Mouse (Mus musculus) forebrain, embryonic 10.5 days (tissue): Measurements from ENCODE around the gene Rabggtb. TPM values are rescaled to one million over a fixed set of nuclear protein-coding genes. Genes with fewer than 3 reads are reported as not detected.

Experiments used
- DNase-seq: peaks from one replicate; pipeline ENCODE4 v3.0.0-alpha.2; 2017; ENCODE audit warnings: low spot score; ENCODE audit errors: extremely low spot score
- H3K27ac ChIP-seq: fragments of 300-500 bp; sonication (generic); 2 replicates; pipeline ENCODE4 v1.5.1; 2016; ENCODE audit warnings: mild to moderate bottlenecking
- H3K27me3 ChIP-seq: fragments of 300-500 bp; sonication (generic); 2 replicates; pipeline ENCODE4 v1.6.1; 2016; ENCODE audit warnings: mild to moderate bottlenecking; ENCODE audit not compliant: poor library complexity, severe bottlenecking
- H3K36me3 ChIP-seq: fragments of 300-500 bp; sonication (generic); replicated peaks from 2 replicates; pipeline ENCODE4 v1.6.1; 2016; ENCODE audit warnings: mild to moderate bottlenecking, moderate library complexity
- H3K4me1 ChIP-seq: fragments of 300-500 bp; sonication (generic); 2 replicates; pipeline ENCODE4 v1.6.1; 2016
- H3K4me3 ChIP-seq: fragments of 300-500 bp; sonication (generic); 2 replicates; pipeline ENCODE4 v1.5.1; 2016; ENCODE audit warnings: mild to moderate bottlenecking, moderate library complexity
- H3K9me3 ChIP-seq: fragments of 300-500 bp; sonication (generic); 2 replicates; pipeline ENCODE4 v1.6.1; 2016; ENCODE audit warnings: mild to moderate bottlenecking, moderate library complexity
- WGBS: fragments of 180-500 bp; shearing (Covaris S2); methylation state at CpG from one replicate; pipeline ENCODE4 v1.1.7; 2016; 5-methylcytosine and 5-hydroxymethylcytosine counted together
- polyA plus RNA-seq: library from polyadenylated mRNA; unstranded; fragments of >200 nt; fragmentation: Nextera tagmentation; extraction: Ambion mirVana; gene quantifications from 2 replicates; pipeline ENCODE4 v1.2.1, GENCODE M21; 2016

Rabggtb gene
- polyA plus RNA-seq, 1 experiment from 2014 or later = 51.2 TPM

DNA sequence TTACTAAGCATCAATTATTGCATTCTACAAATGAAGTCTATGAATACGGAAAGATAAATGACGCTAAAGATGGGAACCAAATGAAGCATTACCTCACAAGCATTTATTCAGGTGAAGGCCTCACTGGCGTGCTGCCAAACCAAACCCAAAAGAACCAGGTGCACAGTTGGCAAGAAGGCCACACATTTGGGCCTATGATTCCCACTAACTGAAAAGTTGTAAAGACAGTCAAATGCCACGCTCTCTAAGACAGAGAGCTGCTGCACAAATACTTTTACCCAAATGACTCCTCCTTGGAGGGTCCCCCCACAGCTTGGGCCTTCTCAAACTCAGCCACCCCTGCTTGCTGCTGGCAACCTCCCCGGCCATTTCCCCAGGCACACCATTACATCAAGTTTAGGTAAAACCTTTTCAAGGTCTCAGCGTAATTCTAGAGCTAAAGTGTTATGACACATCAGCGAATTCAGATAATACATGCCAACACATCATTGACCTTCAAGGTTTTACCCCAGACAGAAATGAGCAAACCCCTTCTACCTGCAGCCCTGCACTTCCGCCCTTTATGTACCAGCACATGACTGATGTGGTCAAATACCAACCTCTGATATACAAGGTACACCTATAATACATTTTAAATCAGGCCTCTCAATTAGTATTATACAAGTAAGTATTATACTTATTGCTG, 1.5 kb downstream of the Rabggtb start:
- 50% methylated on average over 8 of the region's 8 CpGs for WGBS
- peaks cover 54% of the 10 kb centered on the region for H3K4me1 ChIP-seq
- peak overlapping the region; percentile 99 for H3K27ac ChIP-seq
- peaks cover 55% of the 10 kb centered on the region for H3K36me3 ChIP-seq
- H3K27me3 ChIP-seq = no peaks in the 10 kb centered on the region
- no peak for DNase-seq
- H3K9me3 ChIP-seq = no peaks in the 10 kb centered on the region
- H3K4me3 ChIP-seq = peak overlapping the region; percentile 94

DNA sequence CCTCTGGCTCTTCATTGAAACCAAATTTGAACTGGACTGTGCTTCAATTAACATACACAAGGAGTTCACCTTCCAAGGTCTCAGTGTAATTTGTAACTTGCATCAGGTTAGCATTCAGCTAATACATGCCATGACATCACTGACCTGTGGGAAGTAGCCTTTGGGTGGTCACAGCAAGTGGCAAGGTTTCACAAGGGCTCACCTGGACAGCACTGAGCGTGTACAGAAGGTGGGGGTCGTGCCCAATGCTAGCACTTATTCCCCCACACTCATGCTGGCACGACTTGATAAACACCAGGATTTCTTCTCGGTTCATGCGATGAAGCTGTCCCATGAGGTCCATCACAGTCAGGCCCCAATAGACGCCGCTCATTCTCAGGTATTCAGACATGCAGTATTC, 2.3 kb downstream of the Rabggtb start:
- WGBS = 85% methylated on average over 7 of the region's 7 CpGs
- no peaks in the 10 kb centered on the region for H3K9me3 ChIP-seq
- peaks cover 63% of the 10 kb centered on the region for H3K36me3 ChIP-seq
- peak overlapping the region; percentile 99; the same call in 1 of the 2 replicates for H3K27ac ChIP-seq
- peak overlapping the region; percentile 94 for H3K4me3 ChIP-seq
- peaks cover 57% of the 10 kb centered on the region for H3K4me1 ChIP-seq
- H3K27me3 ChIP-seq = no peaks in the 10 kb centered on the region
- no peak for DNase-seq

- H3K4me3 ChIP-seq = peak overlapping the region; percentile 94; the same call in 1 of the 2 replicates
- peaks cover 79% of the 10 kb centered on the region for H3K36me3 ChIP-seq
- no peak for DNase-seq
- no peak overlapping the region for H3K27ac ChIP-seq
- peaks cover 56% of the 10 kb centered on the region for H3K4me1 ChIP-seq
- no peaks in the 10 kb centered on the region for H3K9me3 ChIP-seq
- no peaks in the 10 kb centered on the region for H3K27me3 ChIP-seq
- WGBS = 81% methylated on average over 5 of the region's 5 CpGs
These were observed 3.9 kb downstream of the Rabggtb start for GRCm38 (mm10) chr3:153908919-153909318.

GRCm38 (mm10) chr3:153906136-153906871, 6.5 kb downstream of the Rabggtb start, which contains the start of gene Msh4:
TSS of gene Msh4 (minus strand) at chr3:153906138.
- Histone ChIP-seq H3K27ac (no peak within 1 kb of the TSS), H3K36me3 (peaks cover 82% of the 10 kb centered on the region), H3K4me1 (peaks cover 40% of the 10 kb centered on the region), H3K27me3 (no peaks in the 10 kb centered on the region), H3K9me3 (no peaks in the 10 kb centered on the region), H3K4me3 (no peak within 1 kb of the TSS)
- 88% methylated on average over 9 of the region's 9 CpGs for WGBS
- DNase-seq = no peak

DNA sequence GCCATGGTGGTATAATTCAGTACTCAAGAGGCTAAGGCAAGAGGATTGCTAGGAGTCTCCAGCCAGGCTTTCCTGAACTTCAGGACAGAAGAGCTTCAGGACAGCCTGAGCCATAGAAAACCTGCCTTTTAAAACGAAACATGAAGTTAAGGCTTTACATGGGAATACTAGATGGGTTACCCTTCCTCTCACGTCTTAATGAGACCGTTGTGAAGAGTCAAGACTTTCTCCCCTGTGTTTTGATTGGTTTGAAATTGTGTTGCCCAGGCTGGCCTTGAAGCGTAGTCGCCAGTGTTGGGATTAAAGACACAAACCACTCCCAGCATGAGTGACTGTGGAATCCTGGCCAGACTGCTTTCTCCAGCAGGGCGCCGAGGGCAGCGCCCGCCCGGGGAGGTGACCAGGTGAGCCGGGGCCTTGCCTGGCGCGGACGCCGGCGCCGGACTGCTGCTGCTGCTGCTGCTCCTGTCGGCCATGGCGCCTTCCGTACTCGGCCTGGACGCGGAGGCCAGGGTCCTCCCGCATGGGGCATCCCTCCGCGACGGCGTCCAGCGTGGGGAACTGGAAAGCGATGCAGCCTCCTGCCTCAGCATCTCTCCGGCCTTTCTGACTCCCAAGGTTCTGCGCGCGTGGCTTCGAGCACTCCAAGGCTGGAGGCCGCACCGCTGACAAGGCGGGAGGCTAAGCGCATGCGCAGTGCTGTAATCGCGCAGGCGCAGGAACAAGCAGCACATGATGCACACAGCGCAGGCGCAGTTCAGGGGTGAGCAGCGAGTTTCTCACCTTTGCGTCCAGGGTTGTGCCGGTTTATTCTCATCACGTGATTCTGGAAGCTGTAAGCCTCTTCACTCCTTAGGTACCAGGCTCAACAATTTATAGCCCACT, 7.3 kb downstream of the Rabggtb start:
- DNase-seq = no peak
- no peaks in the 10 kb centered on the region for H3K27me3 ChIP-seq
- H3K27ac ChIP-seq = no peak overlapping the region
- 86% methylated on average over 49 of the region's 49 CpGs for WGBS
- peaks cover 32% of the 10 kb centered on the region for H3K4me1 ChIP-seq
- peaks cover 74% of the 10 kb centered on the region for H3K36me3 ChIP-seq
- H3K4me3 ChIP-seq = no peak overlapping the region
- H3K9me3 ChIP-seq = no peaks in the 10 kb centered on the region

DNA sequence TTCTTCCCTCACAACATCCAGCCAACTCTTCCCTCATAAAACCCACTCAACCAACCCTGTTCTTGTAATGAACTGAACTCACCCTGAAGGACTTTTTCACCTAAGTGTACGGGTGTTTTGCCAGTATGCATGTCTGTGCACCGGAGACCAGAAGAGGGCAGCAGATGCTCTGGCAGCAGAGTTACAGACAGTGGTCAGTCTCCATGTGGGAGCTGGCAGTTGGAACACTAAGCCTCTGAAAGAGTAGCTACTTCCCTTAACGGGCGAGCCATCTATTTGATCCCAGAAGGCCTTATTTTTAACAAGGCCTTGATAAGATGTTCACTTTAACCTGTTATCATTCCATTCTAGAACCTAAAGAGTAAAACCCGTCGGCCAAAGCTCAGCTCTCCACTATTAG, 8.2 kb downstream of the Rabggtb start:
- Histone ChIP-seq H3K4me3 (no peak overlapping the region), H3K9me3 (no peaks in the 10 kb centered on the region), H3K36me3 (peaks cover 65% of the 10 kb centered on the region)

GRCm38 (mm10) chr3:153902595-153902994, 10.2 kb downstream of the Rabggtb start:
- Histone ChIP-seq H3K36me3 (peaks cover 45% of the 10 kb centered on the region), H3K27me3 (no peaks in the 10 kb centered on the region)
- WGBS = 78% methylated on average over 3 of the region's 3 CpGs

More for the DNA sequence above, 8.2 kb downstream of the Rabggtb start:
- H3K27me3 ChIP-seq = no peaks in the 10 kb centered on the region
- peaks cover 23% of the 10 kb centered on the region for H3K4me1 ChIP-seq
- DNase-seq = peak; percentile 52
- H3K27ac ChIP-seq = no peak overlapping the region
- 73% methylated on average over 6 of the region's 6 CpGs for whole genome bisulfite sequencing

DNA sequence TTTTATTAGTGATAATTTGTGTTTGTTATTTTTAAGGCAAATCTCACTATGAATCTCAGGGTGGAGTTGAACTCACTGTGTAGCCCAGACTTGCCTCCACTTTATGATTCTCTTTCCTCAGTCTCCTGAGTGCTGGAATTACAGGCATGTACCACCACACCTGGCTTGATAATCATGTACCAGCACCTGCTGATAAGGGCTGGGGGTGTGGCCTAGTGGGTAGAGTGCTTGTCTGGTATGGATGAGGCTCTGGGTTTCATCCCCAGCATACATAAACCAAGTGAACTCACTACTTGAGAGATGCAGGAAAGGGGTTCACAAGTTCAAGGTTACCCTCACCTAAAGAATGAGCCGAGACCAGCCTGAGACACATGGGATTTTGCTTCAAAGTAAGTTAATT, 10.9 kb downstream of the Rabggtb start:
- 95% methylated on average over 1 of the region's 1 CpGs for WGBS
- Histone ChIP-seq H3K36me3 (peaks cover 38% of the 10 kb centered on the region), H3K4me3 (no peak overlapping the region), H3K27ac (no peak overlapping the region), H3K27me3 (no peaks in the 10 kb centered on the region), H3K4me1 (0 out of 2 replicates have a peak, but pooled peaks cover 4% of the 10 kb centered on the region), H3K9me3 (no peaks in the 10 kb centered on the region)
- DNase-seq = no peak

More at GRCm38 (mm10) chr3:153902595-153902994, 10.2 kb downstream of the Rabggtb start:
- H3K9me3 ChIP-seq = no peaks in the 10 kb centered on the region
- H3K27ac ChIP-seq = no peak overlapping the region
- no peak overlapping the region for H3K4me3 ChIP-seq
- H3K4me1 ChIP-seq = 0 out of 2 replicates have a peak, but pooled peaks cover 4% of the 10 kb centered on the region
- no peak for DNase-seq

- WGBS = 85% methylated on average over 6 of the region's 6 CpGs
- no peaks in the 10 kb centered on the region for H3K36me3 ChIP-seq
- H3K27me3 ChIP-seq = no peaks in the 10 kb centered on the region
- no peaks in the 10 kb centered on the region for H3K9me3 ChIP-seq
- no peak overlapping the region for H3K4me3 ChIP-seq
- DNase-seq = no peak
- H3K4me1 ChIP-seq = no peaks in the 10 kb centered on the region
- H3K27ac ChIP-seq = no peak overlapping the region
These were observed 15.6 kb downstream of the Rabggtb start for GRCm38 (mm10) chr3:153897216-153897615.

DNA sequence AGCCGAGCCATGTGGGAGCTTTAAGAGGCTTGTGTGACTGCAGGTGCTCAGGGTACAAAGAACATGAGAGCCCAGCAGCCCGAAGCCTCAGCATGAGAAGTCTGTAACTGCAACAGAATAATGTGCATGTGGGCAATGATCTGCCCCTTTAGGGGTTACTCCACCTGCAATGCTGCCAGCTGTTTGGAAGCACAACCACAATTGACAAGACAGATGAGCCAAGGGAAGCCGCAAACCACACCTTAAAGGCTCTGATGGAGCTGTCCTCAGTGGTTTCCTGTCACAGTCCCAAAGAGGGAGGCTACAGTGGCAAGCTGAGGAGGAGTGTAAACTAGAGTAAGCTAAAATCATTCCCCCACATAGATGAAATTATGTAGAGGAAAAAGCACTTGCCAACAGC, 17.4 kb downstream of the Rabggtb start:
- H3K27me3 ChIP-seq = no peaks in the 10 kb centered on the region
- no peak overlapping the region for H3K4me3 ChIP-seq
- 87% methylated on average over 3 of the region's 3 CpGs for WGBS
- DNase-seq = no peak
- H3K9me3 ChIP-seq = no peaks in the 10 kb centered on the region
- no peaks in the 10 kb centered on the region; the same call in 1 of the 2 replicates for H3K4me1 ChIP-seq
- H3K27ac ChIP-seq = no peak overlapping the region
- H3K36me3 ChIP-seq = no peaks in the 10 kb centered on the region

- H3K9me3 ChIP-seq = no peaks in the 10 kb centered on the region
- no peaks in the 10 kb centered on the region for H3K27me3 ChIP-seq
- DNase-seq = no peak
- no peaks in the 10 kb centered on the region for H3K36me3 ChIP-seq
- no peaks in the 10 kb centered on the region; the same call in 1 of the 2 replicates for H3K4me1 ChIP-seq
- WGBS = 79% methylated on average over 8 of the region's 8 CpGs
- no peak overlapping the region for H3K4me3 ChIP-seq
- no peak overlapping the region for H3K27ac ChIP-seq
These were observed 23.5 kb downstream of the Rabggtb start for GRCm38 (mm10) chr3:153889188-153889781.

GRCm38 (mm10) chr3:153888141-153888540, 24.7 kb downstream of the Rabggtb start:
- 88% methylated on average over 6 of the region's 6 CpGs for WGBS
- H3K4me1 ChIP-seq = no peaks in the 10 kb centered on the region; the same call in 1 of the 2 replicates

More at GRCm38 (mm10) chr3:153888141-153888540, 24.7 kb downstream of the Rabggtb start:
- H3K9me3 ChIP-seq = no peaks in the 10 kb centered on the region
- H3K27ac ChIP-seq = no peak overlapping the region
- no peak overlapping the region for H3K4me3 ChIP-seq
- no peaks in the 10 kb centered on the region for H3K36me3 ChIP-seq
- DNase-seq = no peak
- no peaks in the 10 kb centered on the region for H3K27me3 ChIP-seq
